Mouse (Mus musculus): ENCODE data around the gene Ranbp17. TPM values are rescaled to one million over a fixed set of nuclear protein-coding genes. Genes with fewer than 3 reads are reported as not detected.

Ranbp17 gene
- polyA plus RNA-seq, 2 experiments: 1.7 to 3.3 TPM

DNA sequence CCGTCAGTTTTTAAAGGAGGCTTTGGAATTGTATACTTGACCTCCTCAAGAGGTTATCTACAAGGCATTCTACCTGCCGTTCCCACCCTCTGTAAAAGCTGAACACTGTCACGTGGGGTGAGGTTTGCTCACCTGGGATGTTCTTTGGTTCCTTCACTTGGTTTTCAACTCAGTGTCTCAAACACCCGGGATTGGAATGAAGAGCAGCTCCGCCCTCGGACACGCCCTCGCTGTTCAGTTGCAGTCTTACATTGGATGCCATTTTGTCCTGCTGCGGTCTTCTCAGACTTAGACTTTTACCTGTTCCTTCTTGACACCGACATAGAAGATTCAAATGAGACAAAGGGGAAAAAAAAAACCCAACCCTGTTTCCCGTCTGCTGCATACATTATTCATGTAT lies 30.6 kb upstream of the Ranbp17 start:
- Histone ChIP-seq H3K4me1 (replicated peaks; ENCODE audit: control insufficient read depth in 2 of 2, insufficient read depth in 2 of 2, low read length in 1 of 2) (no peaks in the 10 kb centered on the region), H3K27ac (no peak overlapping the region), H3K36me3 (replicated peaks; ENCODE audit: control insufficient read depth, insufficient read depth, low read depth) (no peaks in the 10 kb centered on the region), H3K27me3 (ENCODE audit: control insufficient read depth, insufficient read depth, low read length) (no peaks in the 10 kb centered on the region), H3K9me3 (ENCODE audit: control insufficient read depth, low read length) (no peaks in the 10 kb centered on the region), H3K4me3 (ENCODE audit: insufficient read depth in 1 of 2, low read depth in 2 of 2, low read length in 2 of 2) (no peak overlapping the region), H3K4me2 (ENCODE audit: low read depth) (no peak overlapping the region), H3K9ac (replicated peaks) (no peak overlapping the region)
- no peak for TF ChIP-seq CTCF (IDR thresholded peaks at IDR 0.05; ENCODE audit: low read depth)
- no peak for TF ChIP-seq EP300 (IDR thresholded peaks at IDR 0.05; ENCODE audit: low read depth)
- ATAC-seq (ENCODE audit: insufficient read depth): no peak
- WGBS (ENCODE audit: insufficient replicate concordance): 51% methylated on average over 11 of the region's 11 CpGs
- DNase-seq (ENCODE audit: low read depth in 3 of 3, low spot score in 3 of 3): no peak

DNA sequence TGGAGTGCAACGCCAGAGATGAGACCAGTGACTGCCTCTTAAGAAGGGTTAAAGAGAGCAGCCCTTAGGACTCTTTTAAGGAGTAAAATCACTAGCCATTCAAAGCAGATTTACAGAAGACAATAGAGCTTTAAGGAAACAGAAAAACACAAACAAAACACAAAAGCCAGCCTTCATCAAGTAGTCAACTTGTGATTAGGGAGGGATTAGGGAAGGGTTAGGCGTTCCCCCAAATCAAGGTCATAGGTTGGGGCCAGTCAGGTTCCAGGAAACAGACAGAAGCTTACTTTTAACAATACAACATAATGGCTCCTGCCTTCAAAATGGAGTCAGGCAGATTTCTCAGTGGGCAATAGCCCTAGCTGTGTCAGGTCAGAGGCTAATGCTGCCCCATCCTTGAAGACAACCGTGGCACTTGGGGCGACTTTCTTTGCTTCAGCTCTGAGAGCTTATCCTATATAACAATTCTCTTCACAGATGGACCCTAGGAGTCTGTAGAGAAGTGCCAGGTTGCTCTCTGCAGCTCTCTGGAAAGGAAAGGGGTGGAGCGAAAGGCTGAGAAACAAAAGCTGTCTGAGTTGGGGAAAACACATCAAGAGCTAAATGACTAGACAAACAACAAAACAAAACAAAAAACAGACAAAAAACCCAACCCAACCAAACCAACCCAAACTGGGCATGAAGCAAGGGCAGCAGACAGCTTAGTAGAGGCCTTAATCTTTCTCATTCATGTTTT lies 24.0 kb upstream of the Ranbp17 start:
- 56% methylated on average over 5 of the region's 5 CpGs for WGBS (ENCODE audit: insufficient replicate concordance)
- Histone ChIP-seq H3K9me3 (ENCODE audit: control insufficient read depth, low read length) (no peaks in the 10 kb centered on the region), H3K4me3 (ENCODE audit: insufficient read depth in 1 of 2, low read depth in 2 of 2, low read length in 2 of 2) (no peak overlapping the region), H3K27ac (no peak overlapping the region), H3K4me2 (ENCODE audit: low read depth) (no peak overlapping the region), H3K9ac (replicated peaks) (no peak overlapping the region), H3K27me3 (ENCODE audit: control insufficient read depth, insufficient read depth, low read length) (no peaks in the 10 kb centered on the region), H3K4me1 (replicated peaks; ENCODE audit: control insufficient read depth in 2 of 2, insufficient read depth in 2 of 2, low read length in 1 of 2) (no peaks in the 10 kb centered on the region), H3K36me3 (replicated peaks; ENCODE audit: control insufficient read depth, insufficient read depth, low read depth) (no peaks in the 10 kb centered on the region)
- no peak for DNase-seq (ENCODE audit: low read depth in 3 of 3, low spot score in 3 of 3)
- TF ChIP-seq CTCF (IDR thresholded peaks at IDR 0.05; ENCODE audit: low read depth): no peak
- no peak for TF ChIP-seq EP300 (IDR thresholded peaks at IDR 0.05; ENCODE audit: low read depth)
- ATAC-seq (ENCODE audit: insufficient read depth): no peak

DNA sequence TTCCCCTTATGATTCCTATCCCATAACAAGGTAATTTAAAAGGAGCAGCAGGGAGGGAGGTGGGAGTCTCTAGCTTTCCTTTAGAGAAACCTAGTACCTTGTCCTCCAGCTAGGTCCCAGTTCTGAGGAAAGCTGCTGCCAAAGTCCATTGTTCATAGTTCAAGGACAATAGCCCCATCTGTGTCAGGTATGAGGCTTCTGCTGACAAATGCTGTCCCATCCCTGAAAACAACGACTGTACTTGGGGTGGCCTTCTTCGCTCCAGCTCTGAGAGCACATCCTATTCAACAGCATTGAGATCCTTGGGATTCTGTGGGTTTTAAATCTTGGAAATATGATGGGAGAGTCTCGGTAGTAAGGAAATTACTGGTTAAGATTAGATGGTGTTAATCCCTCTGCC lies 23.1 kb upstream of the Ranbp17 start:
- no peaks in the 10 kb centered on the region for H3K4me1 ChIP-seq (replicated peaks; ENCODE audit: control insufficient read depth in 2 of 2, insufficient read depth in 2 of 2, low read length in 1 of 2)
- 57% methylated on average over 3 of the region's 3 CpGs for WGBS (ENCODE audit: insufficient replicate concordance)
- H3K4me2 ChIP-seq (ENCODE audit: low read depth): no peak overlapping the region
- TF ChIP-seq CTCF (IDR thresholded peaks at IDR 0.05; ENCODE audit: low read depth) (no peak), EP300 (IDR thresholded peaks at IDR 0.05; ENCODE audit: low read depth) (no peak)
- no peak for ATAC-seq (ENCODE audit: insufficient read depth)
- H3K4me3 ChIP-seq (ENCODE audit: insufficient read depth in 1 of 2, low read depth in 2 of 2, low read length in 2 of 2): no peak overlapping the region
- no peak overlapping the region for H3K27ac ChIP-seq
- no peaks in the 10 kb centered on the region for H3K9me3 ChIP-seq (ENCODE audit: control insufficient read depth, low read length)
- DNase-seq (ENCODE audit: low read depth in 3 of 3, low spot score in 3 of 3): no peak
- H3K9ac ChIP-seq (replicated peaks): no peak overlapping the region
- H3K27me3 ChIP-seq (ENCODE audit: control insufficient read depth, insufficient read depth, low read length): no peaks in the 10 kb centered on the region
- no peaks in the 10 kb centered on the region for H3K36me3 ChIP-seq (replicated peaks; ENCODE audit: control insufficient read depth, insufficient read depth, low read depth)

DNA sequence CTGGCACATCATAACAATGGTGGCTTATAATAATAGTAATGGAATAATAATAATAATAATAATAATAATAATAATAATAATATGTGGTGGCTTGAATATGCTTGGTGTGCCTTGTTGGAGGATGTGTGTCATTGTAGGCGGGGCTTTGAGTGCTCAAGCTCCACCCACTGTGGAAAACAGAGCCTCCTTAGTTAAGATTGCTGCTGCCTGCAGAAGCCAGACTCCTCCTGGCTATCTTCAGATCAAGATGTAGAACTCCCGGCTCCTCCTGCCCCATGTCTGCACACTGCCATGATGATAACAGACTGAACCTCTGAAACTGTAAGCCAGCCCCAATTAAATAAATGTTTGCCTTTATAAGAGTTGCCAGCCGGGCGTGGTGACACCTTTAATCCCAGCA lies 21.0 kb upstream of the Ranbp17 start:
- no peak for ATAC-seq (ENCODE audit: insufficient read depth)

DNA sequence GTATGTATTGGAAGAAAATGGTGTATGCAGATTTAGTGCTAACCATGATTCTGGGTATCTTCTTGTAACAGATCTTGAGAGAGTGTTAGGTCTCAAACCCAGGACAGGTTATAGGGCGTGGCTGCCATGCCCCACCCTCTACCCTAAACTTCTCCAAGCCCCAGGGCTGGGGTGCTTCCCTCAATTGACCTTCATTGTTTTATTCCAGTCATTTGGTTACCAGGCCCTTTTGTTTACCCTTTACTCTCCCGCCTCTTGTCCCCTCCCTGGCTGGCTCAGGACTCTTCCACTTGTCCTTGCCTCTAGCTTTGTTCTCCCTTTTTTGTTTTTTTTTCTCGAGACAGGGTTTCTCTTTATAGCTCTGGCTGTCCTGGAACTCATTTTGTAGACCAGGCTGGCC lies 20.0 kb upstream of the Ranbp17 start:
- no peak for DNase-seq (ENCODE audit: low read depth in 3 of 3, low spot score in 3 of 3)
- Histone ChIP-seq H3K4me3 (ENCODE audit: insufficient read depth in 1 of 2, low read depth in 2 of 2, low read length in 2 of 2) (no peak overlapping the region), H3K9me3 (ENCODE audit: control insufficient read depth, low read length) (no peaks in the 10 kb centered on the region), H3K9ac (replicated peaks) (no peak overlapping the region), H3K4me1 (replicated peaks; ENCODE audit: control insufficient read depth in 2 of 2, insufficient read depth in 2 of 2, low read length in 1 of 2) (no peaks in the 10 kb centered on the region), H3K4me2 (ENCODE audit: low read depth) (no peak overlapping the region), H3K27ac (no peak overlapping the region), H3K27me3 (ENCODE audit: control insufficient read depth, insufficient read depth, low read length) (no peaks in the 10 kb centered on the region), H3K36me3 (replicated peaks; ENCODE audit: control insufficient read depth, insufficient read depth, low read depth) (no peaks in the 10 kb centered on the region)
- WGBS (ENCODE audit: insufficient replicate concordance): 40% methylated on average over 3 of the region's 3 CpGs
- ATAC-seq (ENCODE audit: insufficient read depth): no peak
- no peak for TF ChIP-seq EP300 (IDR thresholded peaks at IDR 0.05; ENCODE audit: low read depth)
- TF ChIP-seq CTCF (IDR thresholded peaks at IDR 0.05; ENCODE audit: low read depth): no peak

More for the DNA sequence above, 21.0 kb upstream of the Ranbp17 start:
- 56% methylated on average over 4 of the region's 4 CpGs for WGBS (ENCODE audit: insufficient replicate concordance)
- Histone ChIP-seq H3K4me3 (ENCODE audit: insufficient read depth in 1 of 2, low read depth in 2 of 2, low read length in 2 of 2) (no peak overlapping the region), H3K27me3 (ENCODE audit: control insufficient read depth, insufficient read depth, low read length) (no peaks in the 10 kb centered on the region), H3K9ac (replicated peaks) (no peak overlapping the region), H3K27ac (no peak overlapping the region), H3K36me3 (replicated peaks; ENCODE audit: control insufficient read depth, insufficient read depth, low read depth) (no peaks in the 10 kb centered on the region), H3K9me3 (ENCODE audit: control insufficient read depth, low read length) (no peaks in the 10 kb centered on the region), H3K4me2 (ENCODE audit: low read depth) (no peak overlapping the region), H3K4me1 (replicated peaks; ENCODE audit: control insufficient read depth in 2 of 2, insufficient read depth in 2 of 2, low read length in 1 of 2) (no peaks in the 10 kb centered on the region)
- DNase-seq (ENCODE audit: low read depth in 3 of 3, low spot score in 3 of 3): no peak
- TF ChIP-seq CTCF (IDR thresholded peaks at IDR 0.05; ENCODE audit: low read depth) (no peak), EP300 (IDR thresholded peaks at IDR 0.05; ENCODE audit: low read depth) (no peak)
